Comparison of ENCODE assay signal across 8 mouse cellular contexts in genomic region chr5:147958552-147958951, GRCm38 (mm10). TPM values are rescaled to one million over a fixed set of nuclear protein-coding genes. Genes with fewer than 3 reads are reported as not detected.
DNase-seq lines count a peak whose midpoint lies in the region; ATAC-seq lines count a peak whose summit lies in the region.
"Had no signal": no experiment of that assay in that cellular context is flagged by ENCODE, and none has a peak within 500 bp of the region (broad histone marks: within the 10 kb centered on the region; RNA-seq: fewer than 3 reads in every experiment).

No protein-coding gene starts in this region.

- H3K27ac ChIP-seq in heart, embryonic 16.5 days (ENCODE audit: low read length), result no peak overlapping the region
- H3K27ac ChIP-seq in hindbrain, embryonic 15.5 days (replicated peaks), result no peak overlapping the region
- H3K27ac ChIP-seq: limb, embryonic 12.5 days had no signal

- H3K4me3 ChIP-seq in heart, embryonic 16.5 days (ENCODE audit: low read length), result peak overlapping the region; percentile 76
- peak overlapping the region; percentile 74 for H3K4me3 ChIP-seq in hindbrain, embryonic 15.5 days

- no peak for ATAC-seq in heart, embryonic 16.5 days (replicated peaks; ENCODE audit: extremely low read depth, insufficient read depth, low FRiP score)
- ATAC-seq in hindbrain, embryonic 15.5 days (ENCODE audit: low FRiP score, low read depth), result no peak
- no peak for ATAC-seq in activated CD4-positive, CD25-positive, alpha-beta regulatory T cell, adult 4 months

- H3K9me3 ChIP-seq in heart, embryonic 16.5 days (replicated peaks; ENCODE audit: control insufficient read depth, low read length), result no peaks in the 10 kb centered on the region
- no peaks in the 10 kb centered on the region for H3K9me3 ChIP-seq in hindbrain, embryonic 15.5 days
- H3K9me3 ChIP-seq: limb, embryonic 12.5 days had no signal

- 42% methylated on average over 13 of the region's 13 CpGs for WGBS in heart, embryonic 16.5 days
- WGBS in hindbrain, embryonic 15.5 days, result 22% methylated on average over 13 of the region's 13 CpGs

- H3K4me1 ChIP-seq in heart, embryonic 16.5 days (ENCODE audit: control insufficient read depth, insufficient read depth, low read length), result peaks cover 19% of the 10 kb centered on the region
- H3K4me1 ChIP-seq in hindbrain, embryonic 15.5 days (replicated peaks), result peaks cover 24% of the 10 kb centered on the region

- DNase-seq in heart, adult 9 months (ENCODE audit: low spot score in 2 of 2), result no peak
- DNase-seq in brain, adult 2 months (ENCODE audit: low read depth, low spot score), result peak; percentile 36
- DNase-seq in cerebellum, postnatal 14 days, result peak; percentile 29 to 55
- no peak for DNase-seq in embryo, embryonic 10.5 days (ENCODE audit: low spot score)

- H3K27me3 ChIP-seq in heart, embryonic 16.5 days (ENCODE audit: control insufficient read depth, insufficient read depth, low read length), result peaks cover 14% of the 10 kb centered on the region
- H3K27me3 ChIP-seq in hindbrain, embryonic 15.5 days, result peaks cover 9% of the 10 kb centered on the region; the same call in 1 of the 2 replicates

- peak overlapping the region; percentile 98 for H3K4me2 ChIP-seq in heart, embryonic 16.5 days (ENCODE audit: low read depth, low read length)
- peak overlapping the region; percentile 91 for H3K4me2 ChIP-seq in hindbrain, embryonic 15.5 days

- no peaks in the 10 kb centered on the region for H3K36me3 ChIP-seq in heart, embryonic 16.5 days (ENCODE audit: control insufficient read depth, insufficient read depth)
- no peaks in the 10 kb centered on the region for H3K36me3 ChIP-seq in hindbrain, embryonic 15.5 days
- H3K36me3 ChIP-seq: limb, embryonic 12.5 days had no signal

- H3K9ac ChIP-seq in heart, embryonic 16.5 days (ENCODE audit: low read length), result peak overlapping the region; percentile 24; the same call in 1 of the 2 replicates
- no peak overlapping the region for H3K9ac ChIP-seq in hindbrain, embryonic 15.5 days
- H3K9ac ChIP-seq: limb, embryonic 12.5 days had no signal

RNA-seq across cellular contexts. Expression of gene Mtus2, which starts 1.4 kb away (rescaled TPM):
- polyA plus RNA-seq in heart, embryonic 16.5 days (2015; fragmentation: Nextera tagmentation; extraction: Ambion mirVana), result 123 and 131 TPM in 2 replicates
- 42.5 and 43.1 TPM in 2 replicates for polyA plus RNA-seq in hindbrain, embryonic 15.5 days (2015; fragmentation: Nextera tagmentation; extraction: Ambion mirVana)
- polyA plus RNA-seq in activated CD4-positive, CD25-positive, alpha-beta regulatory T cell, adult 4 months (2017; shearing (Covaris generic)), result 1 to 10 TPM; 3.9 to 8.1 TPM

Comparison
In these comparisons a context has a peak if more than half of its experiments do, and no peak if none do; other contexts are left out.
1. DNase-seq: peak in brain, adult 2 months (single experiment) and cerebellum, postnatal 14 days (2 of 2); none in heart, adult 9 months (0 of 2) and embryo, embryonic 10.5 days (single experiment).